Mouse (Mus musculus): ENCODE measurements around the gene L3mbtl4. TPM values are rescaled to one million over a fixed set of nuclear protein-coding genes. Genes with fewer than 3 reads are reported as not detected.

The L3mbtl4 gene
- polyA plus RNA-seq, 1 experiment, result not detected

DNA sequence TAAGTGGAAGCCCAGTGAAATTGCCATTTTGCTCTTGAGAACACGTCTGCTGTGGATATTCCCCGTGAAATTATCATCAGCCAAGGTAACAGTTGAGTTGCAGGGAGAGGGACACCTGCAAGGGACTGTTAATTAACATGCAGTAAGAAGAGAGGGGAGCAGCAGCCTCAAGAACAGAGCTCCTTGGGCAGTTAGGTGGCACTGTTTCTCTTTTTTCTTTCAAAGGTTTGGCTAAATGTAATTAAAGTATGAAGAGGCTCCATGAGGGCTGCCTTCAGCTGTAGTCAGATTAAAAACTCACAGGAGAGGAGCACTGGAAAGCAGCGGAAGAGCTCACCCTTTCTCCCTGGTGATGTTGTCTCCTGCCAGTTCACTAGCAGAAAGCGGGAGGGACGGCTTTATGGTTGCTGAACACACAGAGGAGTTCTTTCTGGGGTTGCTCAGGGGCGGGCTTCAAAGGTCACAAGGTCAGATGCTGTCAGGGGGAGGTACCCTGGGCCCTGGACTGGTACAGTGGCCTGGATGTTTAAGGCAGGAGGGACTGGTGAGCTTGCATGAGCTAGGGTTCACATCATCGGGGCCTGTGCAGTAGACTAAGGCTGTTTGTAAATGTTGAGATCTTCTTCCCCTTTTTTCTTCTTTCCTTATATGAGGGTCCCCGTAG lies 11.7 kb downstream of the L3mbtl4 start:
- Histone ChIP-seq H3K4me3 (no peak overlapping the region), H3K4me2 (ENCODE audit: low read depth) (no peak overlapping the region), H3K36me3 (ENCODE audit: control insufficient read depth, insufficient read depth) (no peaks in the 10 kb centered on the region), H3K27me3 (ENCODE audit: control insufficient read depth, insufficient read depth, insufficient read length) (peaks cover 5% of the 10 kb centered on the region), H3K79me2 (ENCODE audit: control insufficient read depth, insufficient read depth) (no peaks in the 10 kb centered on the region), H3ac (ENCODE audit: control insufficient read depth, insufficient read length) (no peak overlapping the region)
- TF ChIP-seq USF1 (IDR thresholded peaks at IDR 0.05; ENCODE audit: low read depth) (no peak), TCF3 (IDR thresholded peaks at IDR 0.05; ENCODE audit: insufficient read length, low read depth) (no peak), E2F4 (IDR thresholded peaks at IDR 0.05; ENCODE audit: insufficient read depth) (no peak), MAX (IDR thresholded peaks at IDR 0.05; ENCODE audit: low read depth) (no peak), MYOD1 (IDR thresholded peaks at IDR 0.05; ENCODE audit: control insufficient read depth in 1 of 3, insufficient read length in 2 of 3, low read depth in 2 of 3) (no peak), POLR2AphosphoS2 (IDR thresholded peaks at IDR 0.05; ENCODE audit: insufficient read length, low read depth) (no peak), SRF (IDR thresholded peaks at IDR 0.05; ENCODE audit: control insufficient read depth, insufficient read length, low read depth) (no peak), TCF12 (IDR thresholded peaks at IDR 0.05; ENCODE audit: insufficient read depth, poor library complexity, severe bottlenecking) (no peak), POLR2A (IDR thresholded peaks at IDR 0.05; ENCODE audit: insufficient read length, low read depth) (no peak), CEBPB (IDR thresholded peaks at IDR 0.05; ENCODE audit: insufficient read depth, poor library complexity, severe bottlenecking) (no peak), REST (IDR thresholded peaks at IDR 0.05; ENCODE audit: insufficient read depth, insufficient read length) (no peak), MYOG (IDR thresholded peaks at IDR 0.05; ENCODE audit: control insufficient read depth in 1 of 3, insufficient read depth in 1 of 3, insufficient read length in 2 of 3, low read depth in 2 of 3) (no peak)

DNA sequence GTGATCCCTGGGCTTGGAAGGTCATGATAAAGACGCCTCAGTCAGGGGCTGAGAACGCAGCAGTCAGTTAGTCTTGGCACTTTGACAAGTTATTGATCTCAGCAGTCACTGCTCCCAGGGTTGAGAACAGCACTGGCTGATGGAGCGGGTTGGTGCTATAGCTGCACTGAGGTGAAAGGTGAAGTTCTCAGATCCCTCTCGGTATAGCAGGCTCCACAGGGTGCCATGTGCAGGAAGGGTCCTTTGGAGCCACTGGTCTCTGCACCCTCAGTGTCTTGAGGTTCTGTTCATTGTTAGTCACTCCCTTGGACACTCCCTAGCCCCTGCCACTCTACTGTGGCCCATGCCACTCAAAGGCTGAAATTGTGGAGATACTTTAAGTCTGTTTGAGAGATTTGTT lies 14.5 kb downstream of the L3mbtl4 start:
- no peak overlapping the region for H3K4me3 ChIP-seq
- no peaks in the 10 kb centered on the region for H3K27me3 ChIP-seq (ENCODE audit: control insufficient read depth, insufficient read depth, insufficient read length)
- TF ChIP-seq POLR2A (IDR thresholded peaks at IDR 0.05; ENCODE audit: insufficient read length, low read depth) (no peak), MYOD1 (IDR thresholded peaks at IDR 0.05; ENCODE audit: control insufficient read depth in 1 of 3, insufficient read length in 2 of 3, low read depth in 2 of 3) (no peak), MYOG (IDR thresholded peaks at IDR 0.05; ENCODE audit: control insufficient read depth in 1 of 3, insufficient read depth in 1 of 3, insufficient read length in 2 of 3, low read depth in 2 of 3) (no peak), CEBPB (IDR thresholded peaks at IDR 0.05; ENCODE audit: insufficient read depth, poor library complexity, severe bottlenecking) (no peak)
- H3K79me2 ChIP-seq (ENCODE audit: control insufficient read depth, insufficient read depth), result no peaks in the 10 kb centered on the region
- no peak overlapping the region for H3ac ChIP-seq (ENCODE audit: control insufficient read depth, insufficient read length)
- no peaks in the 10 kb centered on the region for H3K36me3 ChIP-seq (ENCODE audit: control insufficient read depth, insufficient read depth)
- H3K4me2 ChIP-seq (ENCODE audit: low read depth), result no peak overlapping the region

DNA sequence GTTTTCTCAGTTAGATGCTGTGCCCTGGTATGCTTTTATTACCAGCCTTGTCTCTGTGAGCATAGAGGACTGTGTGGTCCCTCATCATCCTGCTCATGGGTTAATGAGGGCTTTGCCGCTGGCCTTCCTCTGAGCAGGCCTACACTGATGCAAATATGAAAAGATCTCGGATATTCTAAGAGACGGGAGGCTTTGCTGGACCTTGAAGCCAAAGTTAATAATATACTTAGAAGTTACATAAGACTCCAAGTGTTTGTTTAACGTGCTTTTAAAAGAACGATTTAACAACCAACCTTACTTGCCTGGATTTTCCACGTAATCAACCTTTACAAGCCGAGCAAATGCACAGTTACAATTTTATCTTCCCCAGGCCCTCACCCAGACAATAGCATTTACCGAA lies 15.1 kb downstream of the L3mbtl4 start:
- no peaks in the 10 kb centered on the region for H3K79me2 ChIP-seq (ENCODE audit: control insufficient read depth, insufficient read depth)
- no peak overlapping the region for H3K4me2 ChIP-seq (ENCODE audit: low read depth)
- H3K27me3 ChIP-seq (ENCODE audit: control insufficient read depth, insufficient read depth, insufficient read length), result no peaks in the 10 kb centered on the region
- TF ChIP-seq REST (IDR thresholded peaks at IDR 0.05; ENCODE audit: insufficient read depth, insufficient read length), result no peak
- no peak for TF ChIP-seq MYOD1 (IDR thresholded peaks at IDR 0.05; ENCODE audit: control insufficient read depth in 1 of 3, insufficient read length in 2 of 3, low read depth in 2 of 3)
- no peak for TF ChIP-seq POLR2A (IDR thresholded peaks at IDR 0.05; ENCODE audit: insufficient read length, low read depth)
- no peak for TF ChIP-seq USF1 (IDR thresholded peaks at IDR 0.05; ENCODE audit: low read depth)
- no peak for TF ChIP-seq MYOG (IDR thresholded peaks at IDR 0.05; ENCODE audit: control insufficient read depth in 1 of 3, insufficient read depth in 1 of 3, insufficient read length in 2 of 3, low read depth in 2 of 3)
- TF ChIP-seq CEBPB (IDR thresholded peaks at IDR 0.05; ENCODE audit: insufficient read depth, poor library complexity, severe bottlenecking), result no peak
- no peak for TF ChIP-seq POLR2AphosphoS2 (IDR thresholded peaks at IDR 0.05; ENCODE audit: insufficient read length, low read depth)
- TF ChIP-seq E2F4 (IDR thresholded peaks at IDR 0.05; ENCODE audit: insufficient read depth), result no peak
- no peak for TF ChIP-seq TCF3 (IDR thresholded peaks at IDR 0.05; ENCODE audit: insufficient read length, low read depth)
- TF ChIP-seq SRF (IDR thresholded peaks at IDR 0.05; ENCODE audit: control insufficient read depth, insufficient read length, low read depth), result no peak
- TF ChIP-seq MAX (IDR thresholded peaks at IDR 0.05; ENCODE audit: low read depth), result no peak
- no peak for TF ChIP-seq TCF12 (IDR thresholded peaks at IDR 0.05; ENCODE audit: insufficient read depth, poor library complexity, severe bottlenecking)
- H3K4me3 ChIP-seq, result no peak overlapping the region
- H3ac ChIP-seq (ENCODE audit: control insufficient read depth, insufficient read length), result no peak overlapping the region
- H3K36me3 ChIP-seq (ENCODE audit: control insufficient read depth, insufficient read depth), result no peaks in the 10 kb centered on the region

DNA sequence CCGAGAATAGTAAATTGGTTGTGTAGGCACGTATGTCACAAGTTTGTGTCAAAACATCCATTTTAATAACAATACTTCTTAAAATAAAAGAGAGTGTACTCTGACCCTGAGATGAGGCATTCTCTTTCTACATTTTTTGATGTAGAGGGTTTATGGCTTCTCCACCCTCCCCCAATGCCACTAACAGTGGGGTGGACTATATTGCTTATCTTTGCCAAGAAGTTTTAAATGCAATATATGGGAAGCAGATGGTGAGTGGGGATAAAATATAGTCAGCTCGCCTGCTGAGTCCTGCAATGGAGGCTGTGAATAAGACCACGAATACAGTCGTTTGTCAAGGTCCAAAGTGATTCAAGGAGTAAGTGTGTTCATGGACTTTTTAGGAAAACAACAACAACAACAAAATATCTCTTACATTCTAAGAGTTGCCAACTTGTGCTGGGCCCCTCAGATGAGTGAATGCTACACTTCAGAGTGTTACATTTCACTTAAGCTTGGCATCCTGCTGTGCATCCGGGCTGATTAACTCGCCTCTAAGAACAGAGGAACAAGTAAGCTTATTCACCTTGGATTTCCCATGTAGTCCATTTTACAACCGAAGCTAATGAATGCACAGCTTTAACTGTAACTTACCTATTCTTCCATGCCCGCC lies 18.2 kb downstream of the L3mbtl4 start:
- Histone ChIP-seq H3K79me2 (ENCODE audit: control insufficient read depth, insufficient read depth) (no peaks in the 10 kb centered on the region), H3K4me2 (ENCODE audit: low read depth) (no peak overlapping the region), H3K36me3 (ENCODE audit: control insufficient read depth, insufficient read depth) (no peaks in the 10 kb centered on the region), H3K27me3 (ENCODE audit: control insufficient read depth, insufficient read depth, insufficient read length) (no peaks in the 10 kb centered on the region), H3ac (ENCODE audit: control insufficient read depth, insufficient read length) (no peak overlapping the region), H3K4me3 (no peak overlapping the region)
- no peak for TF ChIP-seq REST (IDR thresholded peaks at IDR 0.05; ENCODE audit: insufficient read depth, insufficient read length)
- no peak for TF ChIP-seq E2F4 (IDR thresholded peaks at IDR 0.05; ENCODE audit: insufficient read depth)
- TF ChIP-seq POLR2AphosphoS2 (IDR thresholded peaks at IDR 0.05; ENCODE audit: insufficient read length, low read depth), result no peak
- no peak for TF ChIP-seq USF1 (IDR thresholded peaks at IDR 0.05; ENCODE audit: low read depth)
- TF ChIP-seq MYOG (IDR thresholded peaks at IDR 0.05; ENCODE audit: control insufficient read depth in 1 of 3, insufficient read depth in 1 of 3, insufficient read length in 2 of 3, low read depth in 2 of 3), result no peak
- no peak for TF ChIP-seq POLR2A (IDR thresholded peaks at IDR 0.05; ENCODE audit: insufficient read length, low read depth)
- no peak for TF ChIP-seq SRF (IDR thresholded peaks at IDR 0.05; ENCODE audit: control insufficient read depth, insufficient read length, low read depth)
- no peak for TF ChIP-seq TCF3 (IDR thresholded peaks at IDR 0.05; ENCODE audit: insufficient read length, low read depth)
- TF ChIP-seq MYOD1 (IDR thresholded peaks at IDR 0.05; ENCODE audit: control insufficient read depth in 1 of 3, insufficient read length in 2 of 3, low read depth in 2 of 3), result no peak
- TF ChIP-seq TCF12 (IDR thresholded peaks at IDR 0.05; ENCODE audit: insufficient read depth, poor library complexity, severe bottlenecking), result no peak
- no peak for TF ChIP-seq CEBPB (IDR thresholded peaks at IDR 0.05; ENCODE audit: insufficient read depth, poor library complexity, severe bottlenecking)
- no peak for TF ChIP-seq MAX (IDR thresholded peaks at IDR 0.05; ENCODE audit: low read depth)

Data from myocyte (in vitro differentiated cells).